Mouse (Mus musculus) erythroid progenitor cell, adult 5-6 weeks (primary cell): ENCODE measurements around the gene Nup50. TPM values are rescaled to one million over a fixed set of nuclear protein-coding genes. Genes with fewer than 3 reads are reported as not detected.
"Not testable (repeated sequence)": the region's sequence is repeated elsewhere in the genome, so short reads cannot be mapped to it uniquely, and the experiment has no call there.

Experiments
- ATAC-seq: replicated peaks from 2 replicates; pipeline ENCODE4 v1.8.0; 2016; ENCODE audit warnings: moderate number of reproducible peaks, mild to moderate bottlenecking, moderate TSS enrichment, inconsistent platforms; ENCODE audit not compliant: poor library complexity, low FRiP score, severe bottlenecking
- total RNA-seq, 2 experiments: library from RNA; stranded (forward) in 1 of 2; stranded (reverse) in 1 of 2; fragments of 150-400 nt in 1 of 2; fragments of 186-747, 209-891 nt in 1 of 2; gene quantifications; 2 replicates each; pipeline versions ENCODE4 v1.2.3 to v1.2.4; 2015 to 2017; ENCODE audit warnings: low replicate concordance in 2 of 2

Gene Nup50
- total RNA-seq (2015; ENCODE audit: low replicate concordance) (47.8 and 55.1 TPM in 2 replicates), total RNA-seq (2017; ENCODE audit: low replicate concordance) (71.5 and 99.2 TPM in 2 replicates)

GRCm38 (mm10) chr15:84922884-84923507, at the start of gene Nup50:
TSS of gene Nup50 (plus strand) at chr15:84923411.
- peak; percentile 88 for ATAC-seq

- ATAC-seq = no peak
These were observed 49.3 kb upstream of the Nup50 start for GRCm38 (mm10) chr15:84873867-84874266.

- no peak for ATAC-seq
These were observed 46.0 kb upstream of the Nup50 start for GRCm38 (mm10) chr15:84877029-84877815.

GRCm38 (mm10) chr15:84888066-84888465, 35.1 kb upstream of the Nup50 start:
- ATAC-seq = no peak

- ATAC-seq = no peak
These were observed 32.0 kb upstream of the Nup50 start for GRCm38 (mm10) chr15:84891246-84891645.

- peak; percentile 54; the same call in 1 of the 2 replicates for ATAC-seq
These were observed 31.6 kb upstream of the Nup50 start for GRCm38 (mm10) chr15:84891658-84892057.

GRCm38 (mm10) chr15:84896216-84896615, 27.0 kb upstream of the Nup50 start:
- not testable (repeated sequence) for ATAC-seq

GRCm38 (mm10) chr15:84896664-84897063, 26.5 kb upstream of the Nup50 start:
- no peak for ATAC-seq

- no peak for ATAC-seq
These were observed 25.1 kb upstream of the Nup50 start for GRCm38 (mm10) chr15:84898077-84898476.

- no peak for ATAC-seq
These were observed 19.3 kb upstream of the Nup50 start for GRCm38 (mm10) chr15:84903843-84904385.

GRCm38 (mm10) chr15:84913201-84913600, 10.0 kb upstream of the Nup50 start:
- ATAC-seq = no peak

GRCm38 (mm10) chr15:84919938-84920337, 3.3 kb upstream of the Nup50 start, which contains the start of gene Gm29666:
TSS of gene Gm29666 (minus strand) at chr15:84920038.
- no peak for ATAC-seq

GRCm38 (mm10) chr15:84923508-84924181, 434 bp downstream of the Nup50 start:
- ATAC-seq = peak; percentile 47

- ATAC-seq = peak; percentile 52
These were observed 1.6 kb downstream of the Nup50 start for GRCm38 (mm10) chr15:84924781-84925315.

- ATAC-seq = no peak
These were observed 2.3 kb downstream of the Nup50 start for GRCm38 (mm10) chr15:84925495-84926018.

- no peak for ATAC-seq
These were observed 9.1 kb downstream of the Nup50 start for GRCm38 (mm10) chr15:84932351-84932750.

- ATAC-seq = no peak
These were observed 11.7 kb downstream of the Nup50 start for GRCm38 (mm10) chr15:84934901-84935300.

GRCm38 (mm10) chr15:84940102-84940501, 16.9 kb downstream of the Nup50 start:
- ATAC-seq = no peak

- ATAC-seq = no peak
These were observed 19.6 kb downstream of the Nup50 start for GRCm38 (mm10) chr15:84942647-84943285.
